Mouse (Mus musculus) G1E-ER4 (cell line): Measurements from ENCODE around the gene Edn1. TPM values are rescaled to one million over a fixed set of nuclear protein-coding genes. Genes with fewer than 3 reads are reported as not detected.

Experiments used
- GATA1 ChIP-seq: IDR thresholded peaks from one replicate; pipeline ENCODE4 v1.8.0; 2012; ENCODE audit warnings: low read length, inconsistent platforms
- polyA plus RNA-seq: library from polyadenylated mRNA; stranded (reverse); fragments of >175 nt; gene quantifications from 2 replicates; pipeline ENCODE4 v1.2.3, GENCODE M21; 2012

Gene Edn1
- polyA plus RNA-seq: not detected in 2 replicates

DNA sequence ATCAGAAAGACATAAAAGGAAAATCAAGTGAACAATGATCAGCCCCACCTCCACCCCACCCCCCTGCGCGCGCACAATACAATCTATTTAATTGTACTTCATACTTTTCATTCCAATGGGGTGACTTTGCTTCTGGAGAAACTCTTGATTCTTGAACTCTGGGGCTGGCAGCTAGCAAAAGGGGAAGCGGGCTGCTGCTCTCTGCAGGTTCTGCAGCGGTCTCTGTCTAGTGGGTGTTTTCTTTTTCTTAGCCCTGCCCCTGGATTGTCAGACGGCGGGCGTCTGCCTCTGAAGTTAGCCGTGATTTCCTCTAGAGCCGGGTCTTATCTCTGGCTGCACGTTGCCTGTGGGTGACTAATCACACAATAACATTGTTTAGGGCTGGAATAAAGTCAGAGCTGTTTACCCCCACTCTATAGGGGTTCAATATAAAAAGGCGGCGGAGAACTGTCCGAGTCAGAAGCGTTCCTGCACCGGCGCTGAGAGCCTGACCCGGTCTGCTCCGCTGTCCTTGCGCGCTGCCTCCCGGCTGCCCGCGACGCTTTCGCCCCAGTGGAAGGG, at the start of gene Edn1:
TSS of gene Edn1 (plus strand) at position 316 of the 561 bp plus-strand sequence.
- TF ChIP-seq GATA1: no peak

DNA sequence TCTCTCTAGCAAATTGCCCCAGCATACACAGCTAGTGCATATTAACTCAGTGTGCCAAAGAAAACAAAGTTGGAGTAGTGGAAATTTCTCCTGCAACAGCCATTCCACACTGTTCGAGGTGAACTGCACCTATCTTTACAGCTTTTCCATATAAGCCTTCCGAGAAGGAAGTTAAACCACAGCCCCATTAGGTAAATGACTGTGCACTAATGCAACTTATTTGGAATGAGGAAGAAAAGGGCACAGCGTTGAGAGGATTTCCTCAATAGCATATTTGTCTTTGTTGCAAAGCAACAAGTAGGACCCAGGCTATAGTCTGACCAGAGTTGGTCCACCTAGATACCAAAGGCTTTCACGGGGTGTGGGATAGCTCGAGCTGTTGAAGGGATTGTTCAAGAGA, 47.5 kb upstream of the Edn1 start:
- no peak for TF ChIP-seq GATA1

DNA sequence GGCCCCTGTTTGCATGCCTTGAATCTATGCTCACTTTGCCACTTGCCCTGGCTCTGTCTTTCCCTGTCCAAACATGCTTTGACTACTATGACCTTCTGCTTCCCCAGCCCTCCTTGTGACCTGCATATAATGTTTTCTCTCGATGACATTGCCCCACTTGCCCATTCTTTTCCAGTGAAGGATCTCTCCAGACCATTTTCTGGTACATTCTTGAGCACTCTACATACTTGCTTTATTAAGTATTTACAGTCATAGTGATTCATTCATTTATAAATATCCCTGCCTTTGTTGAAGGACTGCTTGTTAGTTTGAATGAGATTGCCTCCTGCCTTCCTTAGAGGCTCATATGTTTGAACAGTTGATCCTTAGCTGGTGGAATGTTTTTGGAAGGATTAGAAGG, 46.2 kb upstream of the Edn1 start:
- TF ChIP-seq GATA1: no peak

GRCm38 (mm10) chr13:42258422-42258821, 42.9 kb upstream of the Edn1 start:
- TF ChIP-seq GATA1: no peak

GRCm38 (mm10) chr13:42260667-42261066, 40.6 kb upstream of the Edn1 start:
- no peak for TF ChIP-seq GATA1

- no peak for TF ChIP-seq GATA1
Measured at GRCm38 (mm10) chr13:42270051-42270450, 31.2 kb upstream of the Edn1 start.

DNA sequence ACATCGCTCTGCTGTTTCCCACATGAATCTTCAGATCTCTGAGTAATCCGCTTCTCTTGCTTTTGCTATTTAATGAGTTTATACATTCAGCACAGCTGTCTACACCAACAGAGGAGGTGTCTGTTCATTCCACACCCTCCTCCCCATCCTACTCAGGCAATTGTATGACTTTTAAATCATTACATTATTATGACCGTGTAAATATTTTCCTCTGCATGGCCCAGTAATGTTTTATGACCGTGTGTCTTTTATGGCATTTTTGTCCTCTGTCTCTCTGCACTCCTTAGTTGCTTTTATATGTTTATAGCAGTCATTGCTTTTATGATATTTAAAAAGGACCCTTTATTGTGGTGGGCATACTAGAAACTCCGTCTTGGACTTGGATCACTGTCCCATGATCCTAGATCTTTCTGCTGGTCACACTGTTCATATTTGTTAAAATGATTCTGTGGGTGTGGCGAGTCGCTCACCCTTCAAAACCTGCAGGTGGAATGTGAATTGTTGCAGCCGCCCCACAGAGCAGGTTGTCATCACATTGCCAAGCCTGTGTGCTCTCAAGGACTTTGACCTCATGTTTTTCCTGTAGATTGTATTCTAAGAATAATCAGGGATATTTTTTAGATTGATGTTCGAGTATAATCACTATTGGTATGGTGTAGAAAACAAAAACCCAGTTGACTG, 24.4 kb upstream of the Edn1 start:
- TF ChIP-seq GATA1: no peak

- TF ChIP-seq GATA1: no peak
Measured at GRCm38 (mm10) chr13:42277751-42278150, 23.5 kb upstream of the Edn1 start.

GRCm38 (mm10) chr13:42285896-42286295, 15.4 kb upstream of the Edn1 start:
- no peak for TF ChIP-seq GATA1

- no peak for TF ChIP-seq GATA1
Measured at GRCm38 (mm10) chr13:42286768-42287167, 14.5 kb upstream of the Edn1 start.

GRCm38 (mm10) chr13:42292593-42292992, 8.7 kb upstream of the Edn1 start:
- no peak for TF ChIP-seq GATA1

DNA sequence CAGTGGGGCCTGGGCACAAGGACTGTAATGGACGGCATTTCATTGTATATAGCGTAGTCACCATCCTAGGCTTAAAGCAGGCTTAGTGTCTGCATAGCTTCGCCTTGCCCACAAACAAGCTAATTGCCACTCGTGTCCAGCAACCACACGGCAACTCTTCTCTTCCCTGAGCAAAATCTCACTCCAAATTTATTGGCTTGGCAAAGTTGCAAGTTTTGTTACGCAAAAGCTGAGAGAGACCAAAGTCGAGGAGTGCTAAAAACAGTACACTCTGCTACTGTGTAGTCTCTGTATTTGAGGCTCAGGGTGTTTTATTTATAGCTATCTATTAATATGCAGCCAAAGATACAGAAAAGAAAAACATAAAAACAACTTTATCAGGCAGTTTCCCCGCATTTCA, 3.0 kb upstream of the Edn1 start:
- TF ChIP-seq GATA1: no peak

- TF ChIP-seq GATA1: no peak
Measured at GRCm38 (mm10) chr13:42298766-42299165, 2.5 kb upstream of the Edn1 start.

- no peak for TF ChIP-seq GATA1
Measured at GRCm38 (mm10) chr13:42300567-42300966, 709 bp upstream of the Edn1 start.

DNA sequence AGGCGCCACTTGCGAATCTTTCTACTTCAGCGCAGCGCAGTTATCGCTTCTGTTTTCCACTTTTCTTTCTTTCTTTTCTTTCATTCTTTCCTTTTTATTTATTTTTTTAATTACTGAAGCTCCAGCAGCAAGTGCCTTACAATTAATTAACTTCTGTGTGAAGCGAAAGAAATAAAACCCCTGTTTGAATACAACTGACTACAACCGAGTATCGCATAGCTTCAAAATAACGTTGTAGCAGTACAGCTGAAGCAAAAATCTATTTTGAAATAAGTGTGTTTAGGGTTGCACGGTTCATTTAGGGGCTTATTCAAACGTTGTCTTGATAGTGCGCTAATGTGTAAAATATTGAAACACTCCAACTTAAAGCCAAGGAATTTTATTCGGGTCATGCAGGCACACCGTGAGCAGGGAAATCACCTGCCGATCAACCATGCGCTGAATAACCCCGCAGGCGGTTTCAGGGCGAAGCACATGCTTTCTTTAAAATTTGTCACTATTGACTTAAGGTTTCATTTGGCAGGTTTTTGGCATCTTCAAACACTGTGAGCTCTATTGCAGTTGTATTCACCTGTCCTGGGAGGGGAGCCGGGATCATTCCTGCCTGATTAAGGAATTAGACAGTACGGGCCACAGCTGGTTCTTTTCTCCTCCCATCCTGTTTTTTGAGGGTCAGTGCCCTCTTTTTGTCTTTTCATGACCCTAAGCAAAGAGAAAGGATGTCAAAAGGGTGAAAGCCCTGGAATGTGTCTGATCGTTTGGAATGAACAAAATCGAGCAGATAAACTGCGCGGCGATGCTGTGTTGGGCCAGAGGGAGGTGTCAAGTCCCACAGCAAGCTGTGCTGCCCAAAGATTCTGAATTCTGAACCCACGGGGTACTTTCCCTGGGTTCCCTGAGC, 935 bp downstream of the Edn1 start:
- no peak for TF ChIP-seq GATA1

- TF ChIP-seq GATA1: no peak
Measured at GRCm38 (mm10) chr13:42303180-42303929, 2.1 kb downstream of the Edn1 start.
